Mouse (Mus musculus): ENCODE data around the gene Slc50a1. TPM values are rescaled to one million over a fixed set of nuclear protein-coding genes. Genes with fewer than 3 reads are reported as not detected.

The Slc50a1 gene
- polyA plus RNA-seq, 1 experiment from 2014 or later = 38.6 TPM

DNA sequence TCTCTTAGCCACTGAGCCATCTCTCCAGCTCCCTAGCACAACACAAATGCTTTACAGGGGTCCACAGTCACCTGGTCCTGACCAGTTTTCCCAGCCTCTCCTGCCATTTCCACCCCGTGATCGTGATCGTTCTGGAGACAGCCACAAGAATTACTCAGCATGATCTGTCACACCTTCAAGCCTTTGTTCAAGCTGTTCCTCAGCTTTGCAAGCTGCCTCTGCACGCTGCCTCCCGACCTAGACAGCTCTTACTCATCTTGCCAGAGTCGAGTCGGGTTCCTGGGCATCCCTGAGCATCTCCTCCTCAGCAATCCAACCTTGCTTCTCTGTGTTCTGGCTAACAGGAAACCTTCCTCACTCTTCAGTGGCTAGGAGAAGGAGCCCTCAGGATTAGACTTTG is 11.3 kb downstream of the Slc50a1 start, which contains the start of gene Dpm3:
TSS of gene Dpm3 (plus strand) at position 283 of the 400 bp plus-strand sequence.
- H3K36me3 ChIP-seq (ENCODE audit: control insufficient read depth, insufficient read depth) = no peaks in the 10 kb centered on the region
- no peak within 1 kb of the TSS for H3K4me3 ChIP-seq (replicated peaks; ENCODE audit: low read length)
- no peaks in the 10 kb centered on the region for H3K27me3 ChIP-seq (replicated peaks; ENCODE audit: control insufficient read depth, insufficient read depth, low read length)
- no peaks in the 10 kb centered on the region for H3K9me3 ChIP-seq (ENCODE audit: control insufficient read depth, low read length)
- WGBS = 56% methylated on average over 7 of the region's 7 CpGs
- no peaks in the 10 kb centered on the region for H3K4me1 ChIP-seq (replicated peaks; ENCODE audit: control insufficient read depth, insufficient read depth, low read length)
- H3K27ac ChIP-seq (ENCODE audit: low read length) = no peak within 1 kb of the TSS
- no peak within 1 kb of the TSS for H3K4me2 ChIP-seq (ENCODE audit: low read length)
- H3K9ac ChIP-seq (replicated peaks; ENCODE audit: low read depth, low read length) = no peak within 1 kb of the TSS
- no peak for ATAC-seq

DNA sequence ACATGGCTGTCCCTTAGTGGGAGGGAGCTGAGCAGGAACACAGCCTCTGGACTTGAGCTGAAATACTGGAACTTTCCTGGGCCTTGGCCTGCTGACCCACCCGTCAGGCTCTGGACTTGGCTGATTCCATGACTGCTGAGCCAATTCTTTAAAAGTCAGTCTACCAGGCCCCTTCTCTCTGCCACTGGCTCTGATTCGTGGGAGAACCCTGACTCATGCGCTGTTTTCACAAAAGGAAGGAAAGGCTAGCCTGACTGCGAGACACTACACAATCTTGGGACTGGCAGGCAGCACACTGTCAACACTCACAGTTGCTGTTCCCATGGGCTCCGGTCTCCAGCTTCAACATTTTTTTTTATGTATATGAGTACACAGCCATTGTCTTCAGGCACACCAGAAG is 14.2 kb downstream of the Slc50a1 start:
- H3K4me2 ChIP-seq (ENCODE audit: low read length) = no peak overlapping the region
- H3K9ac ChIP-seq (replicated peaks; ENCODE audit: low read depth, low read length) = no peak overlapping the region
- H3K36me3 ChIP-seq (ENCODE audit: control insufficient read depth, insufficient read depth) = no peaks in the 10 kb centered on the region
- H3K27me3 ChIP-seq (replicated peaks; ENCODE audit: control insufficient read depth, insufficient read depth, low read length) = no peaks in the 10 kb centered on the region
- H3K9me3 ChIP-seq (ENCODE audit: control insufficient read depth, low read length) = no peaks in the 10 kb centered on the region
- 0 out of 2 replicates have a peak, but pooled peaks cover 3% of the 10 kb centered on the region for H3K4me1 ChIP-seq (replicated peaks; ENCODE audit: control insufficient read depth, insufficient read depth, low read length)
- WGBS = 82% methylated on average over 5 of the region's 5 CpGs
- no peak overlapping the region for H3K4me3 ChIP-seq (replicated peaks; ENCODE audit: low read length)
- no peak overlapping the region for H3K27ac ChIP-seq (ENCODE audit: low read length)
- no peak for ATAC-seq

DNA sequence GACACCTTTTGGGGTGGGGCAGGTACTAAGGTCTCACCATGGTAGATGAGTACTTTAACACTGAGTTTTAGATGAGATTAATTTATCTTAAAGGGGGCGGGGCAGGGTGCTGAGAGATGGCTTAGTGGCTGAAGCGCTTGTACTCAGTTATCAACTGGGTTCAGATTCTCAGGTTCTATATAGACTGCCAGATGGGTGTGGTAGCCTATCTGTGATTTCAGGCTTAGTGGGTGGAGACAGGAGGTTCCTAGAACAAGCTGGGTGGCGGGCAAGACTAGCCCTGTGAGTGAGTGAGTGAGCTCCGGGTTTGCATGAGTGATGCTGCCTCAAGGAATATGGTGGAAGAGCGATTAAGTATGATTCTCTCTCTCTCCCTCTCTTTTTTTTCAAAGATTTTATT is 15.4 kb downstream of the Slc50a1 start:
- 86% methylated on average over 5 of the region's 5 CpGs for WGBS
- Histone ChIP-seq H3K36me3 (ENCODE audit: control insufficient read depth, insufficient read depth) (no peaks in the 10 kb centered on the region), H3K4me1 (replicated peaks; ENCODE audit: control insufficient read depth, insufficient read depth, low read length) (0 out of 2 replicates have a peak, but pooled peaks cover 3% of the 10 kb centered on the region), H3K27me3 (replicated peaks; ENCODE audit: control insufficient read depth, insufficient read depth, low read length) (no peaks in the 10 kb centered on the region), H3K27ac (ENCODE audit: low read length) (no peak overlapping the region), H3K9me3 (ENCODE audit: control insufficient read depth, low read length) (no peaks in the 10 kb centered on the region), H3K4me3 (replicated peaks; ENCODE audit: low read length) (no peak overlapping the region), H3K4me2 (ENCODE audit: low read length) (no peak overlapping the region), H3K9ac (replicated peaks; ENCODE audit: low read depth, low read length) (no peak overlapping the region)
- no peak for ATAC-seq

DNA sequence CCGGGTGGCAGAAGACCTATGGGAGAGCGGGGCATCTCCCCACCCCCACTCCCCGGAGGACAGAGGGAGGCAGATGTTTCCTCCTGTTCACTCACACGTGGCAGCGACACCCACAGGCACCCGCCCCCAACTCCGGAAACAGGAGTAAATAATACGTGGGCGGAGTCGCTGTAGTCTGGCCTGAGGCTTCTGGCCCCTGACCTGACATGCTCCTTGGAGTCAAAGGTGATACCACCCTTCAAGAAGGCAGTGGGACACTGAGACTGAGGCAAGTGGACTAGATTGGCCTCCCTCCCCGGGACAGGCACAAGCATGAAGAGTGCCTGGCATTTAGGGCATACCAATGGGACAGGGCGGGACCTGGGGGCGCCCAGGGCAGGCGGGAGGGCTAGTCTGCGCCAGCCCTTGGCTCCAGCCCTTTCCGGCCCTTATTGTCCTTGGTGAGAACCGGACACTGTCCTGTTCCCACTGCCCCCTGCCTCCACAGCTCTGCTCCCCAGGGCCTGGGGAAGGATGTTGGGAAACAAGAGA is 18.9 kb downstream of the Slc50a1 start:
- H3K27ac ChIP-seq (ENCODE audit: low read length) = no peak overlapping the region
- H3K27me3 ChIP-seq (replicated peaks; ENCODE audit: control insufficient read depth, insufficient read depth, low read length) = no peaks in the 10 kb centered on the region
- no peaks in the 10 kb centered on the region for H3K9me3 ChIP-seq (ENCODE audit: control insufficient read depth, low read length)
- WGBS = 11% methylated on average over 17 of the region's 17 CpGs
- H3K36me3 ChIP-seq (ENCODE audit: control insufficient read depth, insufficient read depth) = no peaks in the 10 kb centered on the region
- no peak overlapping the region for H3K4me2 ChIP-seq (ENCODE audit: low read length)
- peaks cover 14% of the 10 kb centered on the region for H3K4me1 ChIP-seq (replicated peaks; ENCODE audit: control insufficient read depth, insufficient read depth, low read length)
- no peak for ATAC-seq
- no peak overlapping the region; the same call in 1 of the 2 replicates for H3K9ac ChIP-seq (replicated peaks; ENCODE audit: low read depth, low read length)
- no peak overlapping the region for H3K4me3 ChIP-seq (replicated peaks; ENCODE audit: low read length)

DNA sequence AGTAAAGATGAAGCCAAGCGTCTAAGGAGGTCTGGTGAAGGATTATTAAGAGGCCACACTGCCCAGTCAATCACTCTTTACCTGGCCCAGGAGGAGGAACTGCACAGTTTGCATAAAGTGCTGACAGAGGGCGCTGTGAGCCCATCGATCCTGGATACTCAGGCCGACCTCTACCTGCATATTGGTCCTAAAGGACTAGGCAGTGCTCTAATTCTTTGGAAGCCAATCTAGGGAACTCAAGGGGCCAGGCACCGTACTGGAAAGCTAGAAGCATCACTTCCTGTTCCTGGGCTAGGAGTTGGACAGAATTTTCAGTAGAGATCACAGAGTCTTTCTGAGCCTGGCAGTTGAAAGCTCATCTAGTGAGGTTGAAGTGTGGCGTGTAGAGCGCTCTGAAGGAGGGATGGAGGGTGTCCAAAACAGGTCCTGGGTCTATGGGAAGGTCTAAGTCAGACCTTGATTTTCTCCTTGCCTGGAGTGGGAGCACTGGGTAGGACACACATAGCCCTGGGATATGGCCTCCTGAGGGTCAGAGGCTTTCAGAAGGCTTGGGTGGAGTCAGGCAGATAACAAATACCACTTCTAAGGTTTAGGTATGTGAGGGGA is 19.8 kb downstream of the Slc50a1 start:
- Histone ChIP-seq H3K4me2 (ENCODE audit: low read length) (no peak overlapping the region), H3K9ac (replicated peaks; ENCODE audit: low read depth, low read length) (no peak overlapping the region), H3K36me3 (ENCODE audit: control insufficient read depth, insufficient read depth) (no peaks in the 10 kb centered on the region), H3K4me3 (replicated peaks; ENCODE audit: low read length) (no peak overlapping the region), H3K4me1 (replicated peaks; ENCODE audit: control insufficient read depth, insufficient read depth, low read length) (peaks cover 16% of the 10 kb centered on the region), H3K27me3 (replicated peaks; ENCODE audit: control insufficient read depth, insufficient read depth, low read length) (no peaks in the 10 kb centered on the region), H3K27ac (ENCODE audit: low read length) (no peak overlapping the region), H3K9me3 (ENCODE audit: control insufficient read depth, low read length) (no peaks in the 10 kb centered on the region)
- ATAC-seq = no peak
- WGBS = 26% methylated on average over 7 of the region's 7 CpGs

DNA sequence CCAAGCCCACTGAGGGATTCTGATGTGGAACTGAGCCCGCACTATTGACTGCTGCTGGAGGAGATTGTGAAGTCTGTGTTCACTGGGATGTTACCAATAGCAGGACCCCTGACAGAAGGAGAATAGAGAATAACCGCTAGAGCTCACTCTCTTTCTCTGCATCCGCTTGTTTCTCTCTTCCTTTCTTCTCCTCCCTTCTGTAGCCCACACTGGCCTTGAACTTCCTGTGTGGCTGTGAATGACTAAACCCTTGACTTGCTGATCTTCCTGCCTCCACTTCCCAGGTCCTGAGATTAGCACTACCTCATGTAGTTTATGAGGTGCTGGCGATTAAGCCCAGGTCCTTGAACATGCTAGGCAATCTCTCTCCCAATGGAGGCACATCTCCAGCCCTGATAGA is 22.9 kb downstream of the Slc50a1 start:
- Histone ChIP-seq H3K9me3 (ENCODE audit: control insufficient read depth, low read length) (no peaks in the 10 kb centered on the region), H3K4me2 (ENCODE audit: low read length) (no peak overlapping the region), H3K36me3 (ENCODE audit: control insufficient read depth, insufficient read depth) (no peaks in the 10 kb centered on the region; the same call in 1 of the 2 replicates), H3K4me1 (replicated peaks; ENCODE audit: control insufficient read depth, insufficient read depth, low read length) (peaks cover 40% of the 10 kb centered on the region), H3K27ac (ENCODE audit: low read length) (no peak overlapping the region), H3K27me3 (replicated peaks; ENCODE audit: control insufficient read depth, insufficient read depth, low read length) (no peaks in the 10 kb centered on the region), H3K4me3 (replicated peaks; ENCODE audit: low read length) (no peak overlapping the region), H3K9ac (replicated peaks; ENCODE audit: low read depth, low read length) (no peak overlapping the region)
- ATAC-seq = no peak
- WGBS = 88% methylated on average over 4 of the region's 4 CpGs

DNA sequence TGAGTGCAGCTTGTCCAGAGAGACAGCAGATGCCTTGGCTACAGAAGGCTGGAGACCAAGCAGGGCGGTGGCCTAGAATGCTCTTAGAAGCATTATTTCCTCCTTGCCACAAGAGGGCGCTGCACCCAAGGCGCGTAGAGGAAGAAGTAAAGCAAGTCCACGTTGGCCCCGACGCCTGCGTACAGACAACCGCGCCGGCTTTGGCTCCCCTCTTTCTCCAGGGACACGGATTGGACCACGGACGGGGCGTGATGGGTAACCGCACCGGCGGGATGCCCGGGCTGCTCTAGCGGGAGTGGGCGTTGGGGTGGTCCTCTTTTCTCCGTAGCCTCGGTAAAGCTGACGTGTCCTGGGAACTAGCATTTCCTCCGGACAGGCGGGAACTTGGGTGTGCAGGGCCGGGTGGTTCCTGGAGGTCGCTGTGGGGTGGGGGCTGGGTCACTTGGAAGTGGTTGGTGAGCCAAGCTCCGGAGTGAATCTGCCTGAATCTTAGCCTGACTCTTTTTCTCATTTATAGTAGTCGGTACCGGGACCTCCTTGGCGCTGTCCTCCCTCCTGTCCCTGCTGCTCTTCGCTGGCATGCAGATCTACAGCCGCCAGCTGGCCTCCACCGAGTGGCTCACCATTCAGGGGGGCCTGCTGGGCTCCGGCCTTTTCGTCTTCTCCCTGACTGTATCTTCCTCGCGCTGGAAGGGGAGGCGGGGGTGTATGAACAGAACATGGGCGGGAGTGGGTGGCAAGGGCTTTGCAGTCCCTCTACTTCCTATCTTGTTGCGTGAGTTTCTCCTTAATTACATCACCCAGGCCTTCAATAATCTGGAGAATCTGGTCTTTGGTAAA is 23.9 kb downstream of the Slc50a1 start, which contains the start of gene Trim46:
TSS of gene Trim46 (minus strand) at position 49 of the 840 bp plus-strand sequence.
- ATAC-seq = peak; percentile 75
- H3K4me1 ChIP-seq (replicated peaks; ENCODE audit: control insufficient read depth, insufficient read depth, low read length) = peaks cover 45% of the 10 kb centered on the region
- H3K9ac ChIP-seq (replicated peaks; ENCODE audit: low read depth, low read length) = peak within 1 kb of the TSS; percentile 85
- no peaks in the 10 kb centered on the region for H3K27me3 ChIP-seq (replicated peaks; ENCODE audit: control insufficient read depth, insufficient read depth, low read length)
- under 1% methylated on average over 42 of the region's 42 CpGs for WGBS
- H3K4me2 ChIP-seq (ENCODE audit: low read length) = peak within 1 kb of the TSS; percentile 97
- H3K36me3 ChIP-seq (ENCODE audit: control insufficient read depth, insufficient read depth) = peaks cover 7% of the 10 kb centered on the region
- H3K9me3 ChIP-seq (ENCODE audit: control insufficient read depth, low read length) = no peaks in the 10 kb centered on the region
- peak within 1 kb of the TSS; percentile 83 for H3K4me3 ChIP-seq (replicated peaks; ENCODE audit: low read length)
- peak within 1 kb of the TSS; percentile 96 for H3K27ac ChIP-seq (ENCODE audit: low read length)

DNA sequence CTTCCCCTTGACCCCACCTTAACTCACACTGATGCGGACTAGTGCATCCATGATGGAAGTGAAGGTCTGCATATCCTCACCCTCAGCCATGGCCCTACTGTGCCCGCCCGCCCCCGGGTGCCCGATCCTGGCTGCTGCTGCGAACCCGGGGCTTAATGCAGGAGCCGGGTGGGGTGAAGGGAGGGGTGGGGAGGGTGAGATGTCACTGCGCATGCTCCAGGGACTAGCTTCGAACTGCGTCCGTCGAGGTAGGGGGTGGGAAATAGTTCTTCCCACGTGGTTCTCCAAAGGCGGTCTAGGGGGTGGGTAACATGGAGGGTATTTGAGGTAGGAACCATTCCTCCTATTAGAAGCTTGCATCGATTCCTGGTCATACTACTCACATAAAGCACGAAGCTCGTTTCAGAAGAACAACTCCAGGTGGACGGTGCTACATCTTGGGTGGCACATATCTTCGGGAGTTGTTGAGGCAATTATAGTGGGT is 24.6 kb downstream of the Slc50a1 start, which contains the start of gene Krtcap2:
TSS of gene Krtcap2 (plus strand) at position 279 of the 484 bp plus-strand sequence.
- WGBS = 3% methylated on average over 20 of the region's 20 CpGs
- Histone ChIP-seq H3K4me2 (ENCODE audit: low read length) (peak within 1 kb of the TSS; percentile 97), H3K4me1 (replicated peaks; ENCODE audit: control insufficient read depth, insufficient read depth, low read length) (peaks cover 41% of the 10 kb centered on the region), H3K9ac (replicated peaks; ENCODE audit: low read depth, low read length) (peak within 1 kb of the TSS; percentile 85), H3K27ac (ENCODE audit: low read length) (peak within 1 kb of the TSS; percentile 96), H3K9me3 (ENCODE audit: control insufficient read depth, low read length) (no peaks in the 10 kb centered on the region), H3K4me3 (replicated peaks; ENCODE audit: low read length) (peak within 1 kb of the TSS; percentile 83), H3K27me3 (replicated peaks; ENCODE audit: control insufficient read depth, insufficient read depth, low read length) (no peaks in the 10 kb centered on the region), H3K36me3 (ENCODE audit: control insufficient read depth, insufficient read depth) (peaks cover 7% of the 10 kb centered on the region)
- ATAC-seq = peak; percentile 69
